Mouse (Mus musculus) right cerebral cortex, adult 18-20 months (tissue): Measurements from ENCODE around the gene Olfr667.
"Not testable (repeated sequence)": the region's sequence is repeated elsewhere in the genome, so short reads cannot be mapped to it uniquely, and the experiment has no call there.

Source experiments
- DNase-seq: peaks from one replicate; pipeline ENCODE4 v3.0.0; 2022; ENCODE audit warnings: mixed read lengths

The Olfr667 gene

GRCm38 (mm10) chr7:104921382-104921781, at the start of gene Olfr667:
TSS of gene Olfr667 (minus strand) at chr7:104921482.
- no peak for DNase-seq

- DNase-seq: no peak
Measured at GRCm38 (mm10) chr7:104962520-104962919, 41.2 kb upstream of the Olfr667 start, which contains the start of gene Olfr670. TSS of gene Olfr670 (minus strand) at chr7:104962620.

- not testable (repeated sequence) for DNase-seq
Measured at GRCm38 (mm10) chr7:104950234-104950633, 29.0 kb upstream of the Olfr667 start.

GRCm38 (mm10) chr7:104933940-104934339, 12.7 kb upstream of the Olfr667 start, which contains the start of gene Olfr669:
TSS of gene Olfr669 (plus strand) at chr7:104934240.
- DNase-seq: no peak

GRCm38 (mm10) chr7:104927957-104928356, 6.7 kb upstream of the Olfr667 start, which contains the start of gene Olfr668:
TSS of gene Olfr668 (minus strand) at chr7:104928057.
- no peak for DNase-seq

- DNase-seq: no peak
Measured at GRCm38 (mm10) chr7:104895852-104896251, 25.4 kb downstream of the Olfr667 start, which contains the start of gene Olfr666. TSS of gene Olfr666 (minus strand) at chr7:104895952.

GRCm38 (mm10) chr7:104877731-104878130, 43.6 kb downstream of the Olfr667 start, which contains the start of gene Olfr665:
TSS of gene Olfr665 (plus strand) at chr7:104878031.
- no peak for DNase-seq
